Mouse (Mus musculus) ES-Bruce4 (cell line): ENCODE results near the gene Pear1.

Source experiments
- CTCF ChIP-seq: IDR thresholded peaks from one replicate; pipeline ENCODE4 v1.8.1; 2011; ENCODE audit warnings: low read depth, low read length
- EP300 ChIP-seq: IDR thresholded peaks from 2 replicates; pipeline ENCODE4 v1.6.1; 2011; ENCODE audit warnings: low read depth, low read length; ENCODE audit not compliant: insufficient read depth
- POLR2A ChIP-seq: IDR thresholded peaks from one replicate; pipeline ENCODE4 v1.8.1; 2011; ENCODE audit warnings: low read length; ENCODE audit not compliant: insufficient read depth

- TF ChIP-seq CTCF (no peak), POLR2A (no peak), EP300 (no peak)
Measured at GRCm38 (mm10) chr3:87811297-87811696, 12.8 kb downstream of the Pear1 start.
